Mouse (Mus musculus): ENCODE measurements around the gene Zyx. TPM values are rescaled to one million over a fixed set of nuclear protein-coding genes. Genes with fewer than 3 reads are reported as not detected.

Zyx gene
- polyA plus RNA-seq, 1 experiment from 2014 or later, result 213 TPM

DNA sequence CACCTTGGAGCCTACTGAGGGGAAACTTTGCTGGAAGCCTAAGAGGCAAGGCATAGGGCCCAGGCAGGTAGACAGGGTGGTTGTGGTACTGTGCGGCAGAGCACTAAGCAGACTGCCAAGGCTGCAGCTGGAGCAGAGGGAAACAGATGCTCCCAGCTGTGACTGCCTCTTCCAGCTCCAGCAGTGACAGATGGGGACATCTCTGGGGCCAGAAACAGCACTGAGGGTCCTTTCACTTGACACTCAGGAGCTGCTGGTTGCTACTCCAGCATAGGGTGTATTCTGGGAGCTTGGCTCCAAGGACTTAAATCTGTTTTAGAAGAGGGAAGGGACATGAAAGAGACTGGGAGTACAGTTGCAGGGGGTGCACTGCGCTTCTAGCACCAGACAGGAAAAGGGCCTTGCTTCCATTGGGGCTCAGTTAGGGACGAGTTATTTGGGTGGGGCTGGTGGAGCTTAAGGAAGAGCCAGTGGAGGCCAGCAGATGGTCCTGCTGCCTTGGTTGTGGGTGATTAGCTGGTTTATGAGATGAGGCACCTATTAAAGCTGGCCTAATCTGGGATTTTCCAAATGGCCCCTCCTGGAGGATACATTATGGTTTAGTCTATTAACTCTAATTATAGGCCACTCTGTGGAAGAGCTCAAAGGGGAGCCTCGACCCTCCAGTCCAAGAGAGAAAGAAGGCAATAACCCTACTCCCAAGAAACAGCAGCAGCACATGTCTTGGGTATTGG, 21.4 kb downstream of the Zyx start:
- no peak for ATAC-seq (ENCODE audit: insufficient number of reproducible peaks, low FRiP score)
- peaks cover 54% of the 10 kb centered on the region for H3K4me1 ChIP-seq (replicated peaks)
- no peaks in the 10 kb centered on the region for H3K27me3 ChIP-seq (replicated peaks)
- no peaks in the 10 kb centered on the region for H3K9me3 ChIP-seq (replicated peaks)
- H3K9ac ChIP-seq, result no peak overlapping the region
- H3K4me3 ChIP-seq, result no peak overlapping the region
- no peaks in the 10 kb centered on the region for H3K36me3 ChIP-seq
- WGBS, result 58% methylated on average over 4 of the region's 4 CpGs
- no peak overlapping the region for H3K27ac ChIP-seq (ENCODE audit: poor library complexity, severe bottlenecking)
- no peak overlapping the region for H3K4me2 ChIP-seq

DNA sequence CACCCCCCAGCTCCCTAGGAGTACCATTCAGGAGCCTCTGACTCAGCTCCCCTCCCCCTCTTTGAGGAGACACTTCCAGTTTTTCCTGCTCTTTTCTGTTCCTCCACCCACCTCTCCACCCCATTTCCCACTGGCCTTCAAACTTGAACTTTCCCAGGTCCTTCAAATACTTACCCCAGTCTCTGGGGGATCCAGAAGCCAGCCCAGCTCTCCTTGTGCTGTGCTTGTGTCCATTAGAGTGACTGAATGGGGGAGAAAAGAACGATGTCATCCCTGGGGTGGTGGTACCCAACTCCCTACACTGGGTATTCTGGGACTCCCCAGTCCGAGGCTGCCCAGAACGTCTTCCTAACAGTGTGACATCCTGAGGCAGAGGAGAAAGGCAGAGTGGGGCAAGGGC, 22.6 kb downstream of the Zyx start:
- H3K4me2 ChIP-seq, result peak overlapping the region; percentile 97

GRCm38 (mm10) chr6:42372421-42372815, 23.0 kb downstream of the Zyx start:
- whole genome bisulfite sequencing, result 21% methylated on average over 9 of the region's 9 CpGs
- Histone ChIP-seq H3K4me2 (peak overlapping the region; percentile 97), H3K36me3 (no peaks in the 10 kb centered on the region), H3K9me3 (replicated peaks) (no peaks in the 10 kb centered on the region), H3K4me3 (peak overlapping the region; percentile 58), H3K4me1 (replicated peaks) (peaks cover 66% of the 10 kb centered on the region), H3K27ac (ENCODE audit: poor library complexity, severe bottlenecking) (0 out of 2 replicates have a peak overlapping the region, but pooled peaks have one; percentile 49), H3K27me3 (replicated peaks) (no peaks in the 10 kb centered on the region), H3K9ac (peak overlapping the region; percentile 79)
- ATAC-seq (ENCODE audit: insufficient number of reproducible peaks, low FRiP score), result 0 out of 2 replicates have a peak, but pooled peaks have one; percentile 19

More for the DNA sequence above, 22.6 kb downstream of the Zyx start:
- no peak for ATAC-seq (ENCODE audit: insufficient number of reproducible peaks, low FRiP score)
- no peaks in the 10 kb centered on the region for H3K9me3 ChIP-seq (replicated peaks)
- H3K36me3 ChIP-seq, result no peaks in the 10 kb centered on the region
- H3K4me3 ChIP-seq, result no peak overlapping the region
- H3K9ac ChIP-seq, result no peak overlapping the region; the same call in 1 of the 2 replicates
- H3K27me3 ChIP-seq (replicated peaks), result no peaks in the 10 kb centered on the region
- no peak overlapping the region for H3K27ac ChIP-seq (ENCODE audit: poor library complexity, severe bottlenecking)
- peaks cover 66% of the 10 kb centered on the region for H3K4me1 ChIP-seq (replicated peaks)
- 8% methylated on average over 3 of the region's 3 CpGs for WGBS

- Histone ChIP-seq H3K27ac (ENCODE audit: poor library complexity, severe bottlenecking) (peak within 1 kb of the TSS; percentile 49; the same call in 1 of the 2 replicates), H3K4me1 (replicated peaks) (peaks cover 66% of the 10 kb centered on the region), H3K4me3 (peak within 1 kb of the TSS; percentile 58), H3K9me3 (replicated peaks) (no peaks in the 10 kb centered on the region), H3K4me2 (peak within 1 kb of the TSS; percentile 97), H3K9ac (peak within 1 kb of the TSS; percentile 79), H3K36me3 (no peaks in the 10 kb centered on the region), H3K27me3 (replicated peaks) (no peaks in the 10 kb centered on the region)
- ATAC-seq (ENCODE audit: insufficient number of reproducible peaks, low FRiP score), result peak; percentile 58
- WGBS, result 1% methylated on average over 35 of the region's 36 CpGs
Observed at GRCm38 (mm10) chr6:42372816-42373547, 23.6 kb downstream of the Zyx start, which contains the start of gene Epha1. Gene Epha1, minus strand, starts transcription at chr6:42373268.

DNA sequence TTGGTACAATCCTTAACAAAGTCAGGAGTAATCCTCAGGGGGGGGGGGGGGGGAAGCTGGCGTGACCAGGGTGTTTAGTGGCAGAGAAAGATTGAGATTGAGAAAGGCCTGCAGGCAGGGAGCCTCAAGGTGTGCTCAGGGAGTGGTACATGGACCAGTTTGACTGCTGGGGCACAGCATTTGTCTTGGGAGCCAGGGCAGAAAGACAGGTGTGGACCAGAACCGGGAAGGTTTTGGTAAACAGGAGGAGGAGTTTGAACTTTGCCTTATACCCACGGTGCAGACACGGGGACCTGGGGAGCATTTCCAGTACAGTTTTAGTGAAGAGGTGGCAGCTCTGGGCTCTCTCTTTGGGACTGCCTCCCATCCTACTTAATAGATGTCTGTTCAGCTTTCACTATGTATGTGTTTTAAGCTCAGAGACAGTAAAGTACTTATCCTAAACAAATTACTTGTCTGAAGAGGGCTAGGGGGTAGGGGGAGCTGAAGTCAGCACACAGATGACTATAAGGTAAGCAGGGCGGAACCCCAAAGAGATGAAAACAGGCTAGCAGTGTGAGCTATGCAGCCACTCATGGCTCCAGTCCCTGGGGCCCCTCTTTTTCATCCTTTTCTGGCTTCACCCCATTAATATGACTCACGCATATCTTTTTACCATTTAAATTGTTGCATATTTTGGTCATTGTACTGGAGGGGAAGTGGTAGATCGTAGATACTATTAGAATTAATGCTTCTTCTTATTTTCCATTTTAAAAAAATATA, 24.4 kb downstream of the Zyx start:
- H3K27ac ChIP-seq (ENCODE audit: poor library complexity, severe bottlenecking), result 0 out of 2 replicates have a peak overlapping the region, but pooled peaks have one; percentile 8
- H3K27me3 ChIP-seq (replicated peaks), result no peaks in the 10 kb centered on the region
- H3K9me3 ChIP-seq (replicated peaks), result no peaks in the 10 kb centered on the region
- ATAC-seq (ENCODE audit: insufficient number of reproducible peaks, low FRiP score), result no peak
- peak overlapping the region; percentile 97 for H3K4me2 ChIP-seq
- WGBS, result 43% methylated on average over 7 of the region's 7 CpGs
- peak overlapping the region; percentile 79; the same call in 1 of the 2 replicates for H3K9ac ChIP-seq
- peaks cover 66% of the 10 kb centered on the region for H3K4me1 ChIP-seq (replicated peaks)
- H3K4me3 ChIP-seq, result peak overlapping the region; percentile 58
- H3K36me3 ChIP-seq, result no peaks in the 10 kb centered on the region

DNA sequence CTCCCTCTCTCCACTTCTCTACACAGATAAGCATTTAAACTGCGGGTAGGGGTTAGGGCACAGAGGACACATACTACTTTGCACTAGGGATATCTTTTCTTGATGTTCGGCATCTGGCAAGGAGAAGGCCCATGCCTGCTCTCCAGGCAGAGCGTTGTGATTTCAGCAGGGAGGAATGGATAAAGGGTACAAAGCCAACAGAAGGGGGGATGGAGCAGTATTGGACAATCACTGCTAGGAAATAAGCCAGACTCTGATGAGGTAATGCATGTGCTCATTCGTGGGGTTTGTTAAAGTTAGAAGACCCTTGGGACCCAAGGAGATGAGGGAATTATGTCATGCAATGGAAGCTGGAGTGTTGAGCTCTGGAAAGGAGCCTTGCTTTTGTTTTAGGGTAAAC, 25.3 kb downstream of the Zyx start:
- no peak for ATAC-seq (ENCODE audit: insufficient number of reproducible peaks, low FRiP score)

GRCm38 (mm10) chr6:42375131-42375530, 25.7 kb downstream of the Zyx start:
- Histone ChIP-seq H3K27me3 (replicated peaks) (no peaks in the 10 kb centered on the region), H3K9ac (no peak overlapping the region), H3K4me1 (replicated peaks) (peaks cover 59% of the 10 kb centered on the region), H3K27ac (ENCODE audit: poor library complexity, severe bottlenecking) (peak overlapping the region; percentile 56), H3K4me3 (no peak overlapping the region), H3K9me3 (replicated peaks) (no peaks in the 10 kb centered on the region), H3K36me3 (no peaks in the 10 kb centered on the region), H3K4me2 (no peak overlapping the region)
- 76% methylated on average over 2 of the region's 2 CpGs for WGBS
- ATAC-seq (ENCODE audit: insufficient number of reproducible peaks, low FRiP score), result no peak

More for the DNA sequence above, 25.3 kb downstream of the Zyx start:
- Histone ChIP-seq H3K9me3 (replicated peaks) (no peaks in the 10 kb centered on the region), H3K27ac (ENCODE audit: poor library complexity, severe bottlenecking) (no peak overlapping the region), H3K4me2 (no peak overlapping the region), H3K36me3 (no peaks in the 10 kb centered on the region), H3K4me1 (replicated peaks) (peaks cover 63% of the 10 kb centered on the region), H3K4me3 (no peak overlapping the region), H3K27me3 (replicated peaks) (no peaks in the 10 kb centered on the region), H3K9ac (no peak overlapping the region)
- WGBS, result 28% methylated on average over 4 of the region's 4 CpGs

DNA sequence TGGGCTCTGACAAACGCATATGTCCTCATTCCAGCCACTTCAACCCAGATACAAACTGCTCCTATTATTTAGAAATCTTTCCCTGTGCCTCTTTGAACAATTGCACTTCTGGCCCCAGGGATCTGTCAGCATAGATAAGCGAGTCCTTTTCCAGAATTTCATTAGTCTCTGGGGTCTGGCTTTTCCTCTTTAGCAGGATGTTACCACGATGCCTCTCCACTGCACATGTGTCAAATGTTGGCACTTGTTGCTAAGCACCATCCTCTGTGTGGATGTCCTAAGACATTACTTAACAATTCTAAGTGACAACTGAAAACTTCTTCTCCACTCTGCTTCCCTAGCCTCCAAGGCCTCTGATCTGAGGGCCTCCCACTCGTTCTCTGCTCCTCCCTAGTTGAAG, 26.6 kb downstream of the Zyx start:
- Histone ChIP-seq H3K36me3 (no peaks in the 10 kb centered on the region), H3K9me3 (replicated peaks) (no peaks in the 10 kb centered on the region), H3K27ac (ENCODE audit: poor library complexity, severe bottlenecking) (peak overlapping the region; percentile 56), H3K27me3 (replicated peaks) (no peaks in the 10 kb centered on the region), H3K9ac (no peak overlapping the region), H3K4me3 (no peak overlapping the region), H3K4me1 (replicated peaks) (peaks cover 55% of the 10 kb centered on the region), H3K4me2 (no peak overlapping the region)
- 15% methylated on average over 4 of the region's 4 CpGs for WGBS
- ATAC-seq (ENCODE audit: insufficient number of reproducible peaks, low FRiP score), result no peak

GRCm38 (mm10) chr6:42376504-42377019, 27.1 kb downstream of the Zyx start:
- Histone ChIP-seq H3K36me3 (no peaks in the 10 kb centered on the region), H3K9me3 (replicated peaks) (no peaks in the 10 kb centered on the region), H3K27me3 (replicated peaks) (no peaks in the 10 kb centered on the region), H3K4me3 (no peak overlapping the region), H3K4me1 (replicated peaks) (peaks cover 56% of the 10 kb centered on the region), H3K27ac (ENCODE audit: poor library complexity, severe bottlenecking) (no peak overlapping the region), H3K9ac (no peak overlapping the region; the same call in 1 of the 2 replicates), H3K4me2 (no peak overlapping the region)
- no peak for ATAC-seq (ENCODE audit: insufficient number of reproducible peaks, low FRiP score)
- WGBS, result 57% methylated on average over 6 of the region's 6 CpGs

- H3K4me3 ChIP-seq, result no peak overlapping the region
- H3K27ac ChIP-seq (ENCODE audit: poor library complexity, severe bottlenecking), result no peak overlapping the region
- no peaks in the 10 kb centered on the region for H3K36me3 ChIP-seq
- no peaks in the 10 kb centered on the region for H3K27me3 ChIP-seq (replicated peaks)
- WGBS, result 81% methylated on average over 5 of the region's 5 CpGs
- ATAC-seq (ENCODE audit: insufficient number of reproducible peaks, low FRiP score), result no peak
- H3K9me3 ChIP-seq (replicated peaks), result no peaks in the 10 kb centered on the region
- H3K4me1 ChIP-seq (replicated peaks), result peaks cover 57% of the 10 kb centered on the region
- H3K9ac ChIP-seq, result no peak overlapping the region
- no peak overlapping the region for H3K4me2 ChIP-seq
Observed at GRCm38 (mm10) chr6:42377280-42377679, 27.9 kb downstream of the Zyx start.
